Mouse (Mus musculus): Measurements from ENCODE around the gene Kcnmb3. TPM values are rescaled to one million over a fixed set of nuclear protein-coding genes. Genes with fewer than 3 reads are reported as not detected.
"Not testable (repeated sequence)": the region's sequence is repeated elsewhere in the genome, so short reads cannot be mapped to it uniquely, and the experiment has no call there.

Gene Kcnmb3
- polyA plus RNA-seq, 1 experiment from 2014 or later, result 0.14 TPM

- Histone ChIP-seq H3K36me3 (peaks cover 93% of the 10 kb centered on the region), H3K9me3 (replicated peaks) (no peaks in the 10 kb centered on the region), H3K27me3 (ENCODE audit: low read depth, poor library complexity, severe bottlenecking) (no peaks in the 10 kb centered on the region), H3K4me3 (no peak overlapping the region), H3K4me1 (no peaks in the 10 kb centered on the region), H3K27ac (no peak overlapping the region)
- no peak for DNase-seq (ENCODE audit: low spot score)
Measured at GRCm38 (mm10) chr3:32441710-32442109, 50.3 kb downstream of the Kcnmb3 start.

GRCm38 (mm10) chr3:32438716-32439115 lies 53.3 kb downstream of the Kcnmb3 start:
- WGBS, result 86% methylated on average over 4 of the region's 4 CpGs
- Histone ChIP-seq H3K27me3 (ENCODE audit: low read depth, poor library complexity, severe bottlenecking) (no peaks in the 10 kb centered on the region), H3K4me3 (no peak overlapping the region), H3K4me1 (0 out of 2 replicates have a peak, but pooled peaks cover 2% of the 10 kb centered on the region), H3K36me3 (peaks cover 69% of the 10 kb centered on the region), H3K27ac (no peak overlapping the region), H3K9me3 (replicated peaks) (no peaks in the 10 kb centered on the region)
- no peak for DNase-seq (ENCODE audit: low spot score)

- Histone ChIP-seq H3K9me3 (replicated peaks) (no peaks in the 10 kb centered on the region), H3K27me3 (ENCODE audit: low read depth, poor library complexity, severe bottlenecking) (no peaks in the 10 kb centered on the region), H3K4me1 (0 out of 2 replicates have a peak, but pooled peaks cover 3% of the 10 kb centered on the region), H3K36me3 (peaks cover 64% of the 10 kb centered on the region), H3K27ac (no peak overlapping the region), H3K4me3 (no peak overlapping the region)
- DNase-seq (ENCODE audit: low spot score), result no peak
- 94% methylated on average over 6 of the region's 6 CpGs for WGBS
Measured at GRCm38 (mm10) chr3:32437820-32438219, 54.2 kb downstream of the Kcnmb3 start.

- no peaks in the 10 kb centered on the region for H3K27me3 ChIP-seq (ENCODE audit: low read depth, poor library complexity, severe bottlenecking)
- H3K4me1 ChIP-seq, result 0 out of 2 replicates have a peak, but pooled peaks cover 3% of the 10 kb centered on the region
- no peaks in the 10 kb centered on the region for H3K9me3 ChIP-seq (replicated peaks)
- no peak for DNase-seq (ENCODE audit: low spot score)
- H3K4me3 ChIP-seq, result no peak overlapping the region
- no peak overlapping the region for H3K27ac ChIP-seq
- WGBS, result 96% methylated on average over 6 of the region's 6 CpGs
- H3K36me3 ChIP-seq, result peaks cover 60% of the 10 kb centered on the region
Measured at GRCm38 (mm10) chr3:32437297-32437696, 54.7 kb downstream of the Kcnmb3 start.

- H3K27ac ChIP-seq, result no peak overlapping the region
- WGBS, result 94% methylated on average over 11 of the region's 11 CpGs
Measured at GRCm38 (mm10) chr3:32436101-32436500, 55.9 kb downstream of the Kcnmb3 start.

GRCm38 (mm10) chr3:32434016-32434415 lies 58.0 kb downstream of the Kcnmb3 start:
- DNase-seq (ENCODE audit: low spot score), result no peak
- Histone ChIP-seq H3K4me3 (no peak overlapping the region), H3K27me3 (ENCODE audit: low read depth, poor library complexity, severe bottlenecking) (no peaks in the 10 kb centered on the region), H3K4me1 (0 out of 2 replicates have a peak, but pooled peaks cover 3% of the 10 kb centered on the region), H3K9me3 (replicated peaks) (no peaks in the 10 kb centered on the region), H3K36me3 (peaks cover 31% of the 10 kb centered on the region), H3K27ac (no peak overlapping the region)
- WGBS, result 76% methylated on average over 2 of the region's 2 CpGs

More at GRCm38 (mm10) chr3:32436101-32436500, 55.9 kb downstream of the Kcnmb3 start:
- H3K9me3 ChIP-seq (replicated peaks), result no peaks in the 10 kb centered on the region
- no peaks in the 10 kb centered on the region for H3K27me3 ChIP-seq (ENCODE audit: low read depth, poor library complexity, severe bottlenecking)
- H3K4me1 ChIP-seq, result 0 out of 2 replicates have a peak, but pooled peaks cover 3% of the 10 kb centered on the region
- no peak for DNase-seq (ENCODE audit: low spot score)
- peaks cover 49% of the 10 kb centered on the region for H3K36me3 ChIP-seq
- H3K4me3 ChIP-seq, result no peak overlapping the region

- Histone ChIP-seq H3K27me3 (ENCODE audit: low read depth, poor library complexity, severe bottlenecking) (no peaks in the 10 kb centered on the region), H3K27ac (no peak overlapping the region), H3K36me3 (peaks cover 15% of the 10 kb centered on the region; the same call in 1 of the 2 replicates), H3K4me3 (no peak overlapping the region), H3K9me3 (replicated peaks) (no peaks in the 10 kb centered on the region), H3K4me1 (0 out of 2 replicates have a peak, but pooled peaks cover 3% of the 10 kb centered on the region)
- DNase-seq (ENCODE audit: low spot score), result no peak
- 88% methylated on average over 2 of the region's 2 CpGs for WGBS
Measured at GRCm38 (mm10) chr3:32430394-32430793, 61.6 kb downstream of the Kcnmb3 start.

- DNase-seq (ENCODE audit: low spot score); H3K4me1 ChIP-seq; H3K9me3 ChIP-seq (replicated peaks); H3K27ac ChIP-seq; H3K4me3 ChIP-seq; H3K27me3 ChIP-seq (ENCODE audit: low read depth, poor library complexity, severe bottlenecking): not testable (repeated sequence)
- peaks cover 16% of the 10 kb centered on the region; the same call in 1 of the 2 replicates for H3K36me3 ChIP-seq
Measured at GRCm38 (mm10) chr3:32429351-32429750, 62.7 kb downstream of the Kcnmb3 start.

- Histone ChIP-seq H3K27me3 (ENCODE audit: low read depth, poor library complexity, severe bottlenecking) (no peaks in the 10 kb centered on the region), H3K36me3 (peaks cover 20% of the 10 kb centered on the region), H3K9me3 (replicated peaks) (no peaks in the 10 kb centered on the region), H3K4me1 (0 out of 2 replicates have a peak, but pooled peaks cover 3% of the 10 kb centered on the region), H3K27ac (no peak overlapping the region), H3K4me3 (no peak overlapping the region)
- no peak for DNase-seq (ENCODE audit: low spot score)
- 93% methylated on average over 4 of the region's 4 CpGs for WGBS
Measured at GRCm38 (mm10) chr3:32428921-32429320, 63.1 kb downstream of the Kcnmb3 start.

- H3K4me1 ChIP-seq, result no peaks in the 10 kb centered on the region
- no peaks in the 10 kb centered on the region for H3K9me3 ChIP-seq (replicated peaks)
- H3K27me3 ChIP-seq (ENCODE audit: low read depth, poor library complexity, severe bottlenecking), result no peaks in the 10 kb centered on the region
- H3K27ac ChIP-seq, result no peak overlapping the region
- WGBS, result 94% methylated on average over 3 of the region's 3 CpGs
- H3K36me3 ChIP-seq, result peaks cover 22% of the 10 kb centered on the region
- no peak overlapping the region for H3K4me3 ChIP-seq
- DNase-seq (ENCODE audit: low spot score), result no peak
Measured at GRCm38 (mm10) chr3:32428361-32428760, 63.7 kb downstream of the Kcnmb3 start.

GRCm38 (mm10) chr3:32427695-32428094 lies 64.3 kb downstream of the Kcnmb3 start:
- no peaks in the 10 kb centered on the region for H3K4me1 ChIP-seq
- peaks cover 19% of the 10 kb centered on the region for H3K36me3 ChIP-seq
- no peaks in the 10 kb centered on the region for H3K27me3 ChIP-seq (ENCODE audit: low read depth, poor library complexity, severe bottlenecking)
- no peak for DNase-seq (ENCODE audit: low spot score)
- no peak overlapping the region for H3K4me3 ChIP-seq
- H3K9me3 ChIP-seq (replicated peaks), result no peaks in the 10 kb centered on the region
- 90% methylated on average over 4 of the region's 4 CpGs for WGBS
- H3K27ac ChIP-seq, result no peak overlapping the region

Other genes starting within 250 kb of the Kcnmb3 start
- 4.7 and 5.4 TPM in 2 replicates for gene Zmat3, start 126.2 kb downstream of the Kcnmb3 start, polyA plus RNA-seq (2016; fragmentation: Nextera tagmentation; extraction: Ambion mirVana)
- gene Pik3ca, start 94.6 kb downstream of the Kcnmb3 start, polyA plus RNA-seq (2016; fragmentation: Nextera tagmentation; extraction: Ambion mirVana), result 8.3 and 8.6 TPM in 2 replicates
- 43.4 and 43.7 TPM in 2 replicates for gene Zfp639, start 18.0 kb upstream of the Kcnmb3 start, polyA plus RNA-seq (2016; fragmentation: Nextera tagmentation; extraction: Ambion mirVana)
- gene Mfn1, start 37.2 kb upstream of the Kcnmb3 start, polyA plus RNA-seq (2016; fragmentation: Nextera tagmentation; extraction: Ambion mirVana), result 25.8 and 34.6 TPM in 2 replicates
- gene Gnb4, start 124.4 kb upstream of the Kcnmb3 start, polyA plus RNA-seq (2016; fragmentation: Nextera tagmentation; extraction: Ambion mirVana), result 35.1 and 35.9 TPM in 2 replicates
- 278 and 295 TPM in 2 replicates for gene Actl6a, start 214.1 kb upstream of the Kcnmb3 start, polyA plus RNA-seq (2016; fragmentation: Nextera tagmentation; extraction: Ambion mirVana)
- 254 and 280 TPM in 2 replicates for gene Ndufb5, start 244.8 kb upstream of the Kcnmb3 start, polyA plus RNA-seq (2016; fragmentation: Nextera tagmentation; extraction: Ambion mirVana)
- 35.6 and 41.5 TPM in 2 replicates for gene Mrpl47, start 245.4 kb upstream of the Kcnmb3 start, polyA plus RNA-seq (2016; fragmentation: Nextera tagmentation; extraction: Ambion mirVana)